Mouse (Mus musculus) mesoderm, embryonic 11.5 days (tissue): ENCODE data around the gene Syn2.
A peak's percentile ranks its signal among the peaks of the same experiment; 100 is the strongest.

Experiments
- DNase-seq: peaks from one replicate; pipeline ENCODE4 v3.0.0-alpha.2; 2012; ENCODE audit warnings: low read depth, low spot score

Syn2 gene

DNA sequence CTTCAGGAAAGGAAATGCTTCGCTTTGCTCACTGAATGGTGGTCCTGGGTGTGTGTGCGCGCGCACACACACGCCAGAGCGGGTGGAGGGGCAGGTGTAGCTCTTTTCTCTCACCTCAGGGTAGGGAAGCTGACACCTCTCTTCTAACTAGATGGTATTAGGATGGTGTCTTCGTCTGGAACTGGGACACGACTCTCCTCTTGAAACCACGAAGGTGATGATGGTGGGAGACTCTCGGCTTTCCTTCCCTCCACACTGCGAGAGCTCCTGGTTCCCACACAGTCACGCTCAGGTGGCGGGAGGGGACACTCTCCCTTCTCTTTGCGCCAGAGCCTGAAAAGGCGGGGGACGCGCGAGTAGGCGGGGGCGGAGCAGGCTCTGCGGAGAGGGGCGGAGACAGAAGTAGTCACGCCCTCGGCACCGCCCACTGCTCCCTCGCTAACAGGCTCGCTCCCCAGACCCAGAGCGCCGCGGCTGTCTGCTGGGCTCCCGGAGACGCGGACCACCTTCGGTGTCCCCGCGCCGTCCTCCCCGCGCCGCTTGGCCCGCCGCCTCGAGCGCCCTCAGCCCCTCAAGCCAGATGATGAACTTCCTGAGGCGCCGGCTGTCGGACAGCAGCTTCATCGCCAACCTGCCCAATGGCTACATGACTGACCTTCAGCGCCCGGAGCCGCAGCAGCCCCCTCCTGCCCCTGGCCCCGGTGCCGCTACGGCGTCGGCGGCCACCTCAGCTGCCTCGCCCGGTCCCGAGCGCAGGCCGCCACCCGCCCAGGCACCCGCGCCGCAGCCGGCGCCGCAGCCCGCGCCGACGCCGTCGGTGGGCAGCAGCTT, at the start of gene Syn2:
Gene Syn2 (plus strand): TSS at position 402 of the 831 bp plus-strand sequence.
- DNase-seq, result peak; percentile 85

DNA sequence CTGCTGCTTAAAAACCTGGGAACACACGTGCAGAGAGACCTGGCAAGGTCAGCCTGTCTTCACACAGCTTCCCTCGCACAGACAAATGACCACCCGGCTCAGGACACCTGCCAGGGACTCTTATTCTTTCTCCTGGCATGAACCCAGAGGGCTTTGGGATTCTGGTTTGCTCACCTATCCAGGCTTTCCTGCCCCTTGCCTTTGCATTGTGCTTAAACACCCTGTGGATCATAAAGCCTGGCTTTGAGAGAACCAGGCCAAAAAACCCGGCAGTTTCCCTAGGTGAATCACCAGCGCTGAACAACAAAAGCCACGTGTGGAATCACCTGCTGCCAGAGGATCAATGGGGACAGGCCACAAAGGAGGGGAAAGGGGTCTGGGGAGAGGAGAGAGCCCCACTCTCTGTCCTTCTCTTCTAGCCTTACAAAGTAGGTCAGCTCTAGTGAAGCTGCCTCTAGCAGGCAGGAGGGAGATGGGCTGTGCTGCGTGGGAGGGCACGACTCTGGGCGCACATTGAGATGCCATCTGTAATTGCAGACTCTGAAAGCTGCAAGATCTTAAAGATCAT, 49.3 kb upstream of the Syn2 start:
- DNase-seq, result no peak

DNA sequence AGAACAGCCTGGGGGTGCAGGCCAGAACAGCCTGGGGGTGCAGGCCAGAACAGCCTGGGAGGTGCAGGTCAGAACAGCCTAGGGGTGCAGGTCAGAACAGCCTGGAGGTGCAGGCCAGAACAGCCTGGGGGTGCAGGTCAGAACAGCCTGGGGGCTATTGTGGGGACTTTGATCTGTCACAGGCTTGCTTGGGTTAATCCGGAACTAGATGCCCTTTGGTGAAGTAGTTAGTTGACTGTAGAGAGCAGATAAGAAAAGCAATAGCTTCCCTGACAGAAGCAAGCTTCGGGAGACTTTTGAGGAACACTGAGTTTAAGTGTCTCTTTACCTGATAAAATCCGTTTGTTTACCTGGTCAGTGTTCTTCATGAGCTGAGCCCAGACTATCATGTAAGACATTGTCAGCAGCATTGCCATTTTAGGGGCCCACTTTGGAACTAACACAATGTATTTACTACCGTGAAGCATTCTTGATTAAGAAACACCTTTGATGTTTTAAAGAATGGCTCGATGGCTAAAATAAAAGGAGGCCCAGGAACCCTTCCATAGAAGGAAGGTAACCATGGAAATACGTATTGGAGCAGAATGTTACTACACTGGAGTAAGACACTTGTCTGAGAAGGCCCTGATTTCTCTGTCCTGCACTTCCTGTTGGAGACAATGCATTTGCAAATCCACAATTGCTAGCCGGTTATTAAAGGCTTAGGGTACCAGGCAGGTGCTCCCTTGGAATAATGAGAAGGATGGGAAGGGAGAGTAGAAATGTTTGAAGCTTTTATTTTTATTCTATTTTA, 46.2 kb upstream of the Syn2 start:
- no peak for DNase-seq

DNA sequence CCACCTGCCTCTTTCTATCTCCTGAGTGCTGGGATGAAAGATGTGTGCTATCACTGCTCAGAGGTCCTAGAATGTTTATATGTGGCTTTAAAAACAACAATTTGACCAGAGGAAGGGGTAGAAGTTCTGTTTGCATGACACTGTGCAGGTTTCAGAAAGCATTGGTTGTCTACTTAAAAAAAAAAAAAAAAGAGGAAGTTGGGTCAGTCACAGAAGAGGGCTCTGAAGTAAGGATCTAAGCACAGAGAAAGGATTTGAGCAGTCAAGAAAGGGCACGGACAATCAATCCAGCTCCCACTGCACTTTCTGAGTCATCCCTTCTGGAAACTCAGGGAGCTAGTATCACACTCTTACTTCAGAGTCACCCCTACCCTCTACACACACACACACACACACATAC, 43.0 kb upstream of the Syn2 start:
- no peak for DNase-seq

DNA sequence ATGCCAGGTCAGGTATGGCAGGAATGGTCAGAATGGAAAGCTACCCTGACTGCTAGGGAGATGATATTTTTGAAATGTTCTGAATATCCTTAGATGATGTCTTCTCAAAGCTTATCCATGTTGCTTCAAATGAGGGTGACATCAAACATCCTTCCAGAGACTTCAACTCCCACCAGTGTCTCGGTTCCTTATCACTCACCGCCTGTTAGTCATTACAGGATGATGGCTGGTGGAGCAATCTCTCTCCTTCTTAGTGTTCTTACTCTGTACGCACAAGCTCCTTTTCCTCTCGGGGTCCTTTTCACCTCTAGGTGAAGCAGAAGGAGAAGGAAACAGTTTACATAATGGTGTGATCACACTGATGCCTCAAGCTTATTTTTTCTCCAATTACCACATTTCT, 32.2 kb upstream of the Syn2 start:
- no peak for DNase-seq

DNA sequence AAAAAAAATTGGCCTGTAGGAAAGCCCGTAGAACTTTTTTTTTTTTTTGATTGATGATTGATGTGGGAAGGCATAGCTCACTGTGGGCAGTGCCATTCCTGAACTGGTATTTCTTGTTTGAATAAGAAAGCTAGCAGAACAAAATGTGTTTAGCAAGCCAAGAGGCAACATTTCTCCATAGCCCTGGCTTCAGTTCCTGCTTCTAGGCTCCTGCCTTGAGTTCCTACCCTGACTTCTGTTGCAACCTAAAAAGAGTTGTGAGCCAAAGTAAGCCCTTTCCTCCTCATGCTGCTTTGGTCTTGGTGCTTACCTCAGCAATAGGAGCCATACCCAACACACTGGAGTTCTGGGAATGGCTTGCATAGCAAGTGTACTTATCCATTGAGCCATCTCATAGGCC, 23.3 kb upstream of the Syn2 start:
- DNase-seq, result no peak

DNA sequence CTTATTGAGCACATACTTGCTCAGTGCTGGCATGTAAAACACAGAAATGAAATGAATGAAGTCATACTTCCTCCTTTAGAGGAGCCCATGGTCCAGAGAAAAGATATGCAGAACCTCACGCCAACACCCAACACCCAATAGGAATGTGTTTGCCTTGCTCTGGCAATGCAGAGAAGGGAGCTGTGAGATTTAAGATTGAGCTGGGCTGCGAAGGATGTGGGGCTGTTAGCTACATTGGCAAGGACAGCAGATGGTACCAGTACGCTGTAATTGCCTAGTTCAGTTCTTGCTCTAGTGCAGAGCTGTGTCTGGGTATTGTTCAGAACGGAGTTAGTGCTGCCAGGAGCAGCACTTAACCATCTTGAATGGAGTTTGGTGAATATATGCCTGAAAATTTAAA, 12.5 kb upstream of the Syn2 start:
- DNase-seq, result no peak

DNA sequence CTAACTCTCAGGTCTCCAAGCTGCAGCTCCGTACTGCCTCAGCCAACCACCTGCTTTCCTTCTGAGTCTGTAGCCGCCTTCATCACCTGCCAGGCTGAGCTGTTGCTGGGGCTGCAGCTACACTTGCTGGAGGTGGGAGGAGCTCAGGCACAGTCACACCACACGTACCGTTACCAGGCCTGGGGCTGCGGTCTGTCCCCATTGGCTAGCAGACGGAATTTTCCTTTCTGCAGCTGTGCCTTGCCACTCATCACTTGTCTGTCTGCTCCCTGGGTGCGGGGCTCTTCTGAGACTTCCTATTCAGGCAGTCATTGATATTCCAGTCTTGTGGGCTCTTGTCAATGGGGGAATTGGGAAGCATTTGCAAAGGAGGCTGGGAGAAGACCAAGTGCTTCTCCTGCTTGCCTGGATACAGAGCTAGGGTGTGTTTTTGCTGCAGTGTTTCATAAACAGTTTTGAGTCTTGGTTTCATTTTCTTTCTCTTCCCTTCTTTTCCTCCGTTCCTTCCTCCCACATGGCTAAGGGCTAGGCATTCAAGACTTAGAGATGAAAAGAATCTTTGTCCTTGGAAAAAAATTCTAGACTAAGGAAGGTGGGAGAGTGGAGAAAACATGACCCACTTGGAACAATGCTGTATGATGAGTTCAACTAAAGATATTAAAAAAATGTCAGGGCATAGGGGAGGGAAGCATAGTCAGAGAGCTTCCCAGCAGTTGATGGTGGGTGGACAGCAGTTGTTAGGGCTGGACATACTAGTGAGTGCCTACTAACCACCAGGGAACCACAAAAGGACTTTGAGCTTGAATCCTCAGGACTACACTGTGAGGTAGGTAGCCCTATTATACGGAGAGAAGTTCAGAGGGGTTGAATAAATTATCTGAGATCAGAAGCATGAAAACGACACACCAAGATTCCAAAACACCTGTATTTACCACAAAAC, 11.2 kb upstream of the Syn2 start:
- DNase-seq, result peak; percentile 72

DNA sequence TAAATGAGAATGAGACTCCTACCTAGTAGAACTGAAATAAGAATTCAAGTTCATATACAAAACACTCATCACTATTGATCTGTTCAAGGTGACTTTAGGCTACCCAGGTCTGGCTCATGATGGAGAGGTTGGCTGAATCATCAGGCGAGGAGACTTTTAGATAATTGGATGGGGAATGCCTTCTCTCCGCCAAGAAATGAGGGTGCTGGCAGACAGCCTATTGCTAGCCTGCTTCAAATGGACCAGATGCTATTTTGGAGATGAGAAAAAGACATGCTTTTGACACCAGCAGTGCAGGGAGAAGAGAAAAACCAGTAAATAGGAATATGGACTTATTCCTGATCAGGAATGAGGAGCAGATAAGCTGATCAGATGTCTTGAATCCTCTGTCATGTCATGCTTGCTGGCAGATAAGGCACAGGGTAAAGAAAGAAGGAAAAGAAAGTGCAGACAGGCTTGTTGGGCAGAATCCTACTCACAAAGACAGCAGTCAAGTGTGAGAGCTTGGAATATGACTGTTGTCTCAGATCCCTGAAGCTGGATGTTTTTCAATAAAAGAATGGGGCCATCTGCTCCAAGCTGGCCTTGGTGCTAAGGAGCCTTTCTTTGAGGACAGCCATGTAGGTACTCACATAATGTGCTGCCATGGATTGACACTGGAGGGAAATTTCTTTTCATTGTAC, 9.9 kb upstream of the Syn2 start:
- DNase-seq, result no peak

DNA sequence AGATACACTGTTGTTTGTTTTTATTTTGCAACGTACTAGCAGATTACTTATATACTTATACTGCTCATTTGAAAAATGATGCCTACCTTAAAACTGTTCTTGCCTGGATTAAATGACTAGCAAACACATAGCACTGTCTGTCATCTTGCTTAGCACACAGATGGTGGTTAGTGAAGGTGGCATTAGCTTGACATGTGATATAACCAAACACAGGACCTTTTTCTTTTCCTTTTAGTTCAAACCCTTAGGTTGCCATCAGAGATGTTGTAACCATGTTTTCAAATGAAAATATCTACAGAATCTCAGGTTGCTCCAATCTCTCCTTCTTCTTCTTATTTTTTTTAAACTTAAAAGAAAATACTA, 9.4 kb upstream of the Syn2 start:
- DNase-seq, result no peak

DNA sequence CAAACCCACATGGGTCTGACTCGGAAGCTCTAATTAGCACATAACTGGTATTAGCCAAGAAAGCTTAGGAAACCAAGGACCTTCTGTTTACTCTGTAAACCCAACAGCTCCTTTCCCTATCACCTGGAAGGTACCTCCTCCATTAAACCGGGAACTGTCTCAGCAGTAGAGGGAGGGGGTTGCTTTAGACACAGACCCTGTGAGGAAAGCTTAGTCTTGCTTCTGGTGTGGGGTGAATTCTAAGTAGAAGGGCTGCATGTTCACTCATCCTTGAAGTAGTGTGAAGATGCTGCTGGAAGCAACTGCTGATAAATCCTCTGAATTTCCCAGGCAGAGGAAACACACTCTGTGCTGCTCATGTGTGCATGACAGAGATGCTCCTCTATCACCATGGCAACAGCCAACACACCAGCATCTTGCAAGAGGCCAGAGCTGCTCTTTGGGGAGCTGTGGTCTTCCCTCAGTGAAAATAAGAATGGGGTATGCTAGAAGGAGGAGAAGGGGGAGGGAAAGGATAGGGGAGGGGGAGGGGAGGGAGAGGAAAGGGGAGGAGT, 8.4 kb upstream of the Syn2 start:
- peak; percentile 67 for DNase-seq

DNA sequence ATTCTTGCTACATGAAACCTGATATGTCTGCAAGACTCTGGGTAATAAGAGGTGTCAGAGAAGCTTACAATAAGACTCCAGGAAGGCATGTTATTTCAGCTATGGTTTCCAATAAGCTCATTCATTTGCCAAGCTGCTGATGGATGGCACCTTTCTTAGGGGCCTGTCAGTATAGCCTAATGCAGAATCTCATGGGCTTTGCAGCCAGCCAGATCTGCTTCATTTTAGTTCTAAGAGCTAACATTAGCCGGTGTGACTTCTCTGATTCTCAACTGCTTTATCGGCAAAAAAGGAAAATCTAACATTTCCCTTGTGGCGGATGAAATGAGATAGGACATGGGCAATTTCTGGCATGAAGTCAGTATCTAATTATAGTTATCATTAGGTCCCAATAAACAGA, 7.9 kb upstream of the Syn2 start:
- DNase-seq, result no peak

DNA sequence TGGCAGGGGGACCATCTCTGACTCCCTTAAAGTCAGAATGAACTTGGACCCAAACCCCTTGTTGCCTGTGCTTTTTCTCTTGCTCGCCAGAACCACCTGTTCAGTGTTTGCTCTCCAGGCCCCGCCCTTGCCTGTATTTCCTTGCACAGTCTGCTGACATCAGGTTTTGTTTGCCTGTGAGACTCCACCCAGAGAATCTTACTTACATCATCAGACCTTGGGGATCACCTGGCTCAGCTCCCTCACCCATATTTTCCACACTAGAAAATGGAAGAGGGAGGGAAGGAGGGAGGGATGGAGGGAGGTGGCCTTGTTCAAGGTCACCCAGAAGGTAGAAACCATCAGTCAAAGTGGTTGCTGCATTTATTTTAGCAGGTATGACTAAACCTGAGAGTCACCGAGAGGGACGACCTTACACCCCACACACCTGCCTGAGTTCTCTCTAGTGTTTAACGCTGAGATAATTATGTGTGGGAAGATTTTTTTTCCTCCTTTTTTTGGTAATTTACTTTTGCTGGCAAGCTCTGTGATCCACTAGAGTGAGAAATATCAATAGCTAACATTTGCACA, 7.4 kb upstream of the Syn2 start:
- DNase-seq, result no peak

DNA sequence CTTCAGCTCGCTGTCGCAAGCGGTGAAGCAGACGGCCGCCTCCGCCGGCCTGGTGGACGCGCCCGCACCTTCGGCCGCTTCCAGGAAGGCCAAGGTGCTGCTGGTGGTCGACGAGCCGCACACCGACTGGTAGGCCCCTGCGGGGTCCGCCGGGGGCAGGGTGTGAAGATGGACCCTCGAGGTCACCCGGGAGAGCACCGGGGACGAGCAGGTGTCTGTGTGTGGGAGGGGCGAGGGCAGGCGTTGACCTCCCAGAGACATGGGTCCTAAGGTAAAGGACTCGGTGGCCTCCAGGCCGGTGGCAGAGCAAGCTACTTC, 589 bp downstream of the Syn2 start:
- peak; percentile 8 for DNase-seq

DNA sequence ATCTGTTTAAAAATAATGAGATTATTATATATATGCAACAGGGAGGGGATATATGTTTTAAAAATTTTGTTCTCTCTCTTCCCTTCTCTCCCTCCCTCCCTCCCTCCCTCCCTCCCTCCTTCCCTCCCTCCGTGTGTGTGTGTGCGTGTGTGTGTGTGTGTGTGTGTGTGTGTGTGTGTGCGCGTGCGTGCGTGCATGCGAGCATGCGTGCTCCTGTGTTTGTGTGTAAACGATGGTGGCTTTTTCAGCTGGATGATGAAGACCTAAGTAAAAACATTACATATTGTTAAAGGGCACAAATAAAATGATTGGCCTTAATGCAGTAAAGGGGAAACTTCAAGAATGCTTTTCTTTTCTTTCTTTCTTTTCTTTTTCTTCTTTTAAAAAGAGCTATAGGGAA, 1.5 kb downstream of the Syn2 start:
- DNase-seq, result no peak

DNA sequence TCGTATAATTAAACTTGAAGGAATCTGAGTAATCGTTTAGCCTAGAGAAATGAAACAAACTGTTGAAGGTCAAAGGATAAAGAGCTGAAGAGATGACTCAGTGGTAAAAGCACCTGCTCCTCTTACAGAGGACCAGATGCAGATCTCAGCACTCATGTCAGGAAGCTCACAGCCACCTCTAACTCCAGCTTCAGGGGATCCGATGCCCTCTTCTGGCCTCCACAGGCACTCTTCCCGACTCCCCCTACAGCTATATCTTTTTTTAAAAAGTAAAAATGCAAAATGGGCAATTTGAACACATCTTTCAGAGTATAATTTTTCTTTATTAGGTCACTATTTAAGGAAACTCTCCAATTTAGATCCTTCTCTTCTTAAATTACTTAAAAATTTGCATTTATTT, 6.7 kb downstream of the Syn2 start:
- no peak for DNase-seq

DNA sequence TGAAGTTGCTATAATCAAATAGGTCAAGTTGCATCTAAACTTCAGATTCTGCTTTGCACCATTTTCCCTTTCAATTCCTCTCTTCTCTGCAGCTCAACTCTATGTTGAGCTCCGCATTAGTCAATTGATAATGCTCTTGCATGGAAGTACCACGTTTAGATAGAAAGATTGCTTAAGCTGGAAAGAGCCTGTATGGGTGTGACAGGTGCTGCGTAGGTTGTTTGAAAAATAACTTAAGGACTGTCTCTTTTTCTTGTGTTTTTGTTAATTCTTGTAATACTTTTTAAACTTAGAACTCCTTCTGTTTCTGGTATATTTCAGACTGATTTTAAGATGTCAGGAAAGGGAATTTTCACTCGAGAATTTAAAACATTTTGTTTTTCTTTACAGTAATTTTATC, 26.5 kb downstream of the Syn2 start:
- no peak for DNase-seq

DNA sequence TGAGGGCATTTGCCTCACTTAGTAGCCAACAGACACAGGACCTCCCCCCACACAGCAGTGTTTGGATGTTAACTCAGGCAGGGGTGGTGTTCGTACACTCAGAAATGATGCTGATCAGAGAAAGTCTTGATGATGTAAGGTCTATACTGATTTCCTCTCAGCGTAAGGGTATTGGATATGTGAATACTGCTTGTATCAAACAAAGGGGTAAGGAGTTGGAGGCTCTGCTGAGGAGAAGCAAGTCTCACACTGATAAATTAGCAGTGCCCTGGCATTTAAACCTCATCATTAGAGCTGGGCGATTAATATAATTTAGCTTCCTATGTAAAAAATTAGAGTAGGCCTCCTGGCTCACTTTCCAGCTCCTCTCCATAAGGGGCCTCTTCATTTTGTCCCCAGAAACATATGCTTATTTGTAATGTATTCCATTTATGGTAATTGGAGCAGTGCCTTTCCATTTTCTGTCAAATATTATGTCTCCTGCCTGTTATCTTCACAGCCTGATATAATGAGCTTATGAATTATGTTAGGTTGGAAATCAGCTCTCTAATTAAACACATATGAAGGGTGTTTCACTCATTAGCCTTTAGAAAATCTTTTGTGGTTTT, 31.3 kb downstream of the Syn2 start:
- DNase-seq, result no peak

DNA sequence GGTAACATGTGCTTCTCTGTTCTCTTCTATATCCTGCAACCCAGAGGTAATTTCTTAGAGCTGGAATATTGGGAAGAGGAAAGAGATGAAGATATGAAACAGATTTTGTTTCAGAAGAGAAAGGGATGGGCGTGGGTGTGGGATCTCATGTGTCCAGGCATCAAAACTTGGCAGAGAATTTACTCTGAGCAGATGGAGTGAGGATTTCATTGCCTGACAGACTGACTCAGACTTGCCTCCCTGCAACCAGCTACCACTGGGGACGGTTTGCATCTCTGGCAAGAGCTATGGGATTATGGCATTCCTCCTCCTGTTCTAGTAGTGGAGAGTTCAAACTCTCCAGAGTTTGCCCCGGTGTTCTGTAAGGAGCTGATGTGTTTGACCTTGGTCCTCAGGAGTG, 34.2 kb downstream of the Syn2 start:
- DNase-seq, result no peak

DNA sequence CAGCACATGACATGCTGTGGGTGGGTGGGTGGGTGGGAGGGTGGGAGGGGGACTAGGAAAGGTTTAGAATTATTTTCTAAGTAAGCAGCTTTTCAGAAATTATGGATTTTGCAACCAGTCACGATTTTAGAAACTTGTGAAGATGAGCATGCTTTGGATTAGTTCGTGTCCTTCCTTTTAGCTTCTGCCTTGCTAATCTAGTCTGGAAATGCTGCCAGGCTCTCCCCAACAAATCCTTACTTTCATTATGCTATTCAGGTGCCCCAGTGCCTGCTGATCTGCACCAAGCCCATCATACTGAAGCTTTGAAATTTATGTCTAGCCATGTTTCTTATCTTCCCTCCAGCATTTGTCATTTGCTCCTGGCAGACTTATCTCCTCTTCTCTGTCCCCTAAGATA, 34.8 kb downstream of the Syn2 start:
- no peak for DNase-seq
